Mouse (Mus musculus) forebrain, embryonic 11.5 days (tissue): ENCODE measurements around the gene Xylt1. TPM values are rescaled to one million over a fixed set of nuclear protein-coding genes. Genes with fewer than 3 reads are reported as not detected.

ENCODE experiments used
- ATAC-seq: fragments of 200-750 bp; cut with Nextera tagmentation; replicated peaks from 2 replicates; pipeline ENCODE4 v1.8.0; 2017; ENCODE audit warnings: moderate TSS enrichment; ENCODE audit not compliant: low FRiP score
- DNase-seq: peaks from one replicate; pipeline ENCODE4 v3.0.0-alpha.2; 2017; ENCODE audit warnings: low spot score
- H3K27ac ChIP-seq: fragments of 300-500 bp; sonication (generic); 2 replicates; pipeline ENCODE4 v1.5.1; 2014; ENCODE audit warnings: low read depth, low read length
- H3K27me3 ChIP-seq: fragments of 300-500 bp; sonication (generic); 2 replicates; pipeline ENCODE4 v1.6.1; 2014; ENCODE audit warnings: mild to moderate bottlenecking, low read length, mixed read lengths; ENCODE audit not compliant: control insufficient read depth, insufficient read depth
- H3K36me3 ChIP-seq: fragments of 300-500 bp; sonication (generic); 2 replicates; pipeline ENCODE4 v1.6.1; 2014; ENCODE audit warnings: mild to moderate bottlenecking, low read length, moderate library complexity, mixed read lengths; ENCODE audit not compliant: control insufficient read depth, insufficient read depth
- H3K4me1 ChIP-seq: fragments of 300-500 bp; sonication (generic); replicated peaks from 2 replicates; pipeline ENCODE4 v1.6.1; 2014; ENCODE audit warnings: low read length, mixed read lengths; ENCODE audit not compliant: control insufficient read depth, insufficient read depth
- H3K4me2 ChIP-seq: fragments of 300-500 bp; sonication (generic); 2 replicates; pipeline ENCODE4 v1.6.1; 2014; ENCODE audit warnings: low read depth, mild to moderate bottlenecking, low read length, moderate library complexity, mixed read lengths; ENCODE audit not compliant: severe bottlenecking
- H3K4me3 ChIP-seq: fragments of 300-500 bp; sonication (generic); 2 replicates; pipeline ENCODE4 v1.5.1; 2014; ENCODE audit warnings: low read depth, low read length
- H3K9ac ChIP-seq: fragments of 300-500 bp; sonication (generic); 2 replicates; pipeline ENCODE4 v1.6.1; 2014; ENCODE audit warnings: low read length
- H3K9me3 ChIP-seq: fragments of 300-500 bp; sonication (generic); 2 replicates; pipeline ENCODE4 v1.6.1; 2016; ENCODE audit warnings: low read length, mixed read lengths; ENCODE audit not compliant: control insufficient read depth
- WGBS: fragments of 180-500 bp; shearing (Covaris S2); extraction: QIAGEN DNeasy Blood & Tissue Kit; methylation state at CpG from one replicate; pipeline ENCODE4 v1.1.7; 2014; 5-methylcytosine and 5-hydroxymethylcytosine counted together
- polyA plus RNA-seq: library from polyadenylated mRNA; unstranded; fragments of >200 nt; fragmentation: Nextera tagmentation; extraction: Ambion mirVana; gene quantifications from 2 replicates; pipeline ENCODE4 v1.2.1, GENCODE M21; 2014

Xylt1 gene
- polyA plus RNA-seq, 1 experiment from 2014 or later, result 4.6 TPM

DNA sequence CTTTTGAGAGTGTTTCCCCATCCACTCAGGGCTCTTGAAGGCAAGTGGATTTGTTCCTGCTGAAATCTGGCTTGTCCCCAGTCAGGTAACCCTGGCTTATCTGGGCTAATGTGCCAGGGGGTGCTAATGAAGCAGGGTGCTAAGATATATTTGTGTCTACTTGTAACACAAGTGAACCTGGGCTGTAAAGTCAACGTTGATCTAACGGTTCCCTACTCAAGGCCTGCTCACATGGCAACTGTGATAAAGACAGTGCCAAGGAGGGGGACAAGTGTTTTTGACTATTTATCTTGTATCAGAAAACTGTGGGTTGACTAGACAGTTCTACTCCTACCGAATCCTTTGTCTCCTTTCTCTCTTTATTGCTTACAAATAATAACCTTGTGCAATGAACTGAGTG lies 8.3 kb downstream of the Xylt1 start:
- no peak overlapping the region for H3K27ac ChIP-seq
- WGBS, result 92% methylated on average over 3 of the region's 3 CpGs
- H3K9me3 ChIP-seq, result no peaks in the 10 kb centered on the region
- H3K4me3 ChIP-seq, result no peak overlapping the region
- DNase-seq (no peak), ATAC-seq (no peak)
- H3K27me3 ChIP-seq, result no peaks in the 10 kb centered on the region
- no peaks in the 10 kb centered on the region; the same call in 1 of the 2 replicates for H3K36me3 ChIP-seq
- 0 out of 2 replicates have a peak, but pooled peaks cover 2% of the 10 kb centered on the region for H3K4me1 ChIP-seq
- no peak overlapping the region for H3K9ac ChIP-seq
- no peak overlapping the region for H3K4me2 ChIP-seq

- Histone ChIP-seq H3K27ac (no peak overlapping the region), H3K36me3 (no peaks in the 10 kb centered on the region; the same call in 1 of the 2 replicates), H3K4me1 (0 out of 2 replicates have a peak, but pooled peaks cover 2% of the 10 kb centered on the region), H3K9me3 (no peaks in the 10 kb centered on the region), H3K27me3 (no peaks in the 10 kb centered on the region), H3K9ac (no peak overlapping the region), H3K4me2 (no peak overlapping the region), H3K4me3 (no peak overlapping the region)
- 83% methylated on average over 13 of the region's 13 CpGs for WGBS
- ATAC-seq (no peak), DNase-seq (no peak)
These were observed 12.2 kb downstream of the Xylt1 start for GRCm38 (mm10) chr7:117392863-117393569.

DNA sequence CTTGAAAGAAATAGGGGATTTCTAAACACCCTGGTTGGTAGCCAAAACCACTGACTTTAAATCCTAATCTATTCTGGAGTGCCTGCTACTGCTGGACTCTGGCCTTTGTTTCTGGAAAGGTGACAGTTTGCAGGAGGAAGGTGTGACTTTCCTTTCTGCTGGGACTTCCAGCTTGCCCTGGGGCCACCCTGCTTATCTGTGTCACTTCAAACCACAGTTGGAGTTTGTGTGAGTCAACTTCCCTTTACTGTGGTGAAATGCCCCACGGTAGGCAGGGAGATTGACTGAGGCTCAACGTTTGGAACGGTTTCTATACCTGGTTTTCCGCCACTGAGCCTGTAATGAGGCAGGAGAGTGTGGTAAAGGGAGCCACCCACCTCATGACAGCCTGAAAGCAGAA lies 13.2 kb downstream of the Xylt1 start:
- H3K4me3 ChIP-seq, result no peak overlapping the region
- H3K4me2 ChIP-seq, result no peak overlapping the region
- 84% methylated on average over 4 of the region's 4 CpGs for WGBS
- H3K4me1 ChIP-seq, result 0 out of 2 replicates have a peak, but pooled peaks cover 2% of the 10 kb centered on the region
- no peak overlapping the region for H3K27ac ChIP-seq
- H3K9me3 ChIP-seq, result no peaks in the 10 kb centered on the region; the same call in 1 of the 2 replicates
- no peak for ATAC-seq
- H3K27me3 ChIP-seq, result no peaks in the 10 kb centered on the region
- H3K36me3 ChIP-seq, result peaks cover 4% of the 10 kb centered on the region; the same call in 1 of the 2 replicates
- no peak overlapping the region for H3K9ac ChIP-seq
- DNase-seq, result no peak

GRCm38 (mm10) chr7:117394380-117394779 lies 13.6 kb downstream of the Xylt1 start:
- ATAC-seq (no peak), DNase-seq (no peak)
- Histone ChIP-seq H3K4me1 (0 out of 2 replicates have a peak, but pooled peaks cover 2% of the 10 kb centered on the region), H3K27me3 (no peaks in the 10 kb centered on the region), H3K9me3 (no peaks in the 10 kb centered on the region; the same call in 1 of the 2 replicates), H3K4me2 (no peak overlapping the region), H3K9ac (no peak overlapping the region), H3K36me3 (peaks cover 4% of the 10 kb centered on the region; the same call in 1 of the 2 replicates), H3K27ac (no peak overlapping the region), H3K4me3 (no peak overlapping the region)
- WGBS, result 88% methylated on average over 6 of the region's 6 CpGs

DNA sequence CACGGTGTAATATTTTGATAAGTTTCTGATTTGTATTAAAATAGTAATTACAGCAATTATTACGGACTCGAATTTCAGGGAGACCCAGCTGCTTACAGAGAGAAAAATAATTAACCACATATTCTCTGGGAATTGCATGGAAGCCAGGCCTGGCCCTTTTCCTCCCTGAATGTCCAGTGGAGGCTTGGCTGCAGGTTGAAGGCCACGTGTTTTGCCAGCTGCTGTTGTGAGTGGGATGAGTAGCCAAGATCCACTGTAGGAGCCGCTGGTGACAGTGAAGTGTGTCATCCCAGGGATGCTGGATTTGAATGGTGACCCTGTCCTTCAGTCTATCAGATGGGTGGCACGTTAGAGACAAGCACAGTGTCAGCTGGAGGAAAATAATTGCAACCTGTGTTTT lies 14.7 kb downstream of the Xylt1 start:
- Histone ChIP-seq H3K27ac (no peak overlapping the region), H3K27me3 (no peaks in the 10 kb centered on the region), H3K36me3 (peaks cover 4% of the 10 kb centered on the region; the same call in 1 of the 2 replicates), H3K4me2 (no peak overlapping the region), H3K9ac (no peak overlapping the region), H3K9me3 (no peaks in the 10 kb centered on the region; the same call in 1 of the 2 replicates), H3K4me3 (no peak overlapping the region), H3K4me1 (0 out of 2 replicates have a peak, but pooled peaks cover 2% of the 10 kb centered on the region)
- ATAC-seq (no peak), DNase-seq (no peak)
- WGBS, result 84% methylated on average over 6 of the region's 6 CpGs

DNA sequence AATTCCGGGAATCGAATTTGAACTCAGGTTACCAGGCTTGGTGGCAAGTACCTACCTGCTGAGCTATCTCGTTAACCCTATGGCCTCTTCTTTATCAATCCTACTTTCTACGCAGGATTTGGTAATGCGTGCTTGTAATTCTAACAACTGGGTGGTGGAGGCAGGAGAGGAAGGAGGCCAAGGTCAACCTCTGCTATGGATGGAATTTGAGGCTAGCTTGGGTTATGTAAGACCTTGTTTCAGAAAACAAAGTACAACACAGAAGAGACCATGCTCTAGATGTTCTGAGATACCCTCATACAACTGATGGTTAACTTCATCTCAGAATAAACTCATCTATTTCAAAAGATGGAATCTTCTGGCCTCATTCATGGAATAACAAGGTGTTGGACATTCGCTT lies 17.1 kb downstream of the Xylt1 start:
- no peak overlapping the region for H3K27ac ChIP-seq
- 90% methylated on average over 6 of the region's 6 CpGs for whole genome bisulfite sequencing
- H3K4me3 ChIP-seq, result no peak overlapping the region
- H3K9me3 ChIP-seq, result no peaks in the 10 kb centered on the region; the same call in 1 of the 2 replicates
- no peaks in the 10 kb centered on the region for H3K27me3 ChIP-seq
- H3K4me2 ChIP-seq, result no peak overlapping the region
- no peak for ATAC-seq
- H3K4me1 ChIP-seq, result 0 out of 2 replicates have a peak, but pooled peaks cover 2% of the 10 kb centered on the region
- peaks cover 4% of the 10 kb centered on the region; the same call in 1 of the 2 replicates for H3K36me3 ChIP-seq
- no peak overlapping the region for H3K9ac ChIP-seq
- DNase-seq, result no peak

- Histone ChIP-seq H3K4me1 (0 out of 2 replicates have a peak, but pooled peaks cover 2% of the 10 kb centered on the region), H3K27me3 (no peaks in the 10 kb centered on the region), H3K4me2 (no peak overlapping the region), H3K27ac (no peak overlapping the region), H3K36me3 (peaks cover 4% of the 10 kb centered on the region; the same call in 1 of the 2 replicates), H3K9ac (no peak overlapping the region), H3K9me3 (no peaks in the 10 kb centered on the region; the same call in 1 of the 2 replicates), H3K4me3 (no peak overlapping the region)
- DNase-seq, result no peak
- WGBS, result 90% methylated on average over 5 of the region's 5 CpGs
- ATAC-seq, result no peak
These were observed 19.2 kb downstream of the Xylt1 start for GRCm38 (mm10) chr7:117399971-117400370.

GRCm38 (mm10) chr7:117401581-117401980 lies 20.8 kb downstream of the Xylt1 start:
- WGBS, result 80% methylated on average over 4 of the region's 4 CpGs
- ATAC-seq, result no peak

More at GRCm38 (mm10) chr7:117401581-117401980, 20.8 kb downstream of the Xylt1 start:
- no peak for DNase-seq
- Histone ChIP-seq H3K9me3 (no peaks in the 10 kb centered on the region; the same call in 1 of the 2 replicates), H3K4me2 (no peak overlapping the region), H3K27me3 (no peaks in the 10 kb centered on the region), H3K36me3 (peaks cover 4% of the 10 kb centered on the region; the same call in 1 of the 2 replicates), H3K4me3 (no peak overlapping the region), H3K9ac (no peak overlapping the region), H3K27ac (no peak overlapping the region), H3K4me1 (no peaks in the 10 kb centered on the region)
